Mouse (Mus musculus): ENCODE data around the gene Hist1h4a. TPM values are rescaled to one million over a fixed set of nuclear protein-coding genes. Genes with fewer than 3 reads are reported as not detected.
"Not testable (repeated sequence)": the region's sequence is repeated elsewhere in the genome, so short reads cannot be mapped to it uniquely, and the experiment has no call there.

Hist1h4a gene
- polyA plus RNA-seq, 1 experiment from 2014 or later: not detected

GRCm38 (mm10) chr13:23729706-23730105 is 31.3 kb downstream of the Hist1h4a start:
- 94% methylated on average over 5 of the region's 5 CpGs for WGBS
- no peak for DNase-seq (ENCODE audit: low spot score)
- Histone ChIP-seq H3K27me3 (ENCODE audit: control insufficient read depth, insufficient read depth, low read length) (no peaks in the 10 kb centered on the region), H3K27ac (ENCODE audit: low read depth, low read length) (no peak overlapping the region), H3K9ac (ENCODE audit: low read length) (no peak overlapping the region), H3K4me3 (ENCODE audit: low read depth, low read length) (no peak overlapping the region), H3K4me1 (ENCODE audit: control insufficient read depth, insufficient read depth, low read length) (no peaks in the 10 kb centered on the region), H3K4me2 (ENCODE audit: low read depth) (no peak overlapping the region), H3K36me3 (ENCODE audit: control insufficient read depth, insufficient read depth, low read length) (no peaks in the 10 kb centered on the region), H3K9me3 (ENCODE audit: control insufficient read depth, low read length) (no peaks in the 10 kb centered on the region)
- ATAC-seq (ENCODE audit: insufficient read depth, low FRiP score, low TSS enrichment): no peak

GRCm38 (mm10) chr13:23729192-23729525 is 31.9 kb downstream of the Hist1h4a start:
- DNase-seq (ENCODE audit: low spot score): no peak
- WGBS: 93% methylated on average over 9 of the region's 9 CpGs
- no peaks in the 10 kb centered on the region for H3K27me3 ChIP-seq (ENCODE audit: control insufficient read depth, insufficient read depth, low read length)

GRCm38 (mm10) chr13:23728472-23729191 is 32.4 kb downstream of the Hist1h4a start:
- Histone ChIP-seq H3K27me3 (ENCODE audit: control insufficient read depth, insufficient read depth, low read length) (no peaks in the 10 kb centered on the region), H3K36me3 (ENCODE audit: control insufficient read depth, insufficient read depth, low read length) (no peaks in the 10 kb centered on the region), H3K9ac (ENCODE audit: low read length) (no peak overlapping the region), H3K27ac (ENCODE audit: low read depth, low read length) (no peak overlapping the region), H3K9me3 (ENCODE audit: control insufficient read depth, low read length) (no peaks in the 10 kb centered on the region), H3K4me1 (ENCODE audit: control insufficient read depth, insufficient read depth, low read length) (no peaks in the 10 kb centered on the region), H3K4me2 (ENCODE audit: low read depth) (no peak overlapping the region), H3K4me3 (ENCODE audit: low read depth, low read length) (no peak overlapping the region)
- DNase-seq (ENCODE audit: low spot score): no peak
- 87% methylated on average over 18 of the region's 18 CpGs for WGBS
- ATAC-seq (ENCODE audit: insufficient read depth, low FRiP score, low TSS enrichment): no peak

More at GRCm38 (mm10) chr13:23729192-23729525, 31.9 kb downstream of the Hist1h4a start:
- Histone ChIP-seq H3K4me2 (ENCODE audit: low read depth) (no peak overlapping the region), H3K27ac (ENCODE audit: low read depth, low read length) (no peak overlapping the region), H3K36me3 (ENCODE audit: control insufficient read depth, insufficient read depth, low read length) (no peaks in the 10 kb centered on the region), H3K9ac (ENCODE audit: low read length) (no peak overlapping the region), H3K9me3 (ENCODE audit: control insufficient read depth, low read length) (no peaks in the 10 kb centered on the region), H3K4me3 (ENCODE audit: low read depth, low read length) (no peak overlapping the region), H3K4me1 (ENCODE audit: control insufficient read depth, insufficient read depth, low read length) (no peaks in the 10 kb centered on the region)
- ATAC-seq (ENCODE audit: insufficient read depth, low FRiP score, low TSS enrichment): no peak

- no peaks in the 10 kb centered on the region for H3K27me3 ChIP-seq (ENCODE audit: control insufficient read depth, insufficient read depth, low read length)
- ATAC-seq (ENCODE audit: insufficient read depth, low FRiP score, low TSS enrichment) (no peak), DNase-seq (ENCODE audit: low spot score) (no peak)
- H3K36me3 ChIP-seq (ENCODE audit: control insufficient read depth, insufficient read depth, low read length): no peaks in the 10 kb centered on the region
- H3K4me3 ChIP-seq (ENCODE audit: low read depth, low read length): no peak overlapping the region
- no peaks in the 10 kb centered on the region for H3K9me3 ChIP-seq (ENCODE audit: control insufficient read depth, low read length)
- H3K4me1 ChIP-seq (ENCODE audit: control insufficient read depth, insufficient read depth, low read length): no peaks in the 10 kb centered on the region
- H3K4me2 ChIP-seq (ENCODE audit: low read depth): no peak overlapping the region
- H3K27ac ChIP-seq (ENCODE audit: low read depth, low read length): no peak overlapping the region
- 40% methylated on average over 1 of the region's 1 CpGs for WGBS
- H3K9ac ChIP-seq (ENCODE audit: low read length): no peak overlapping the region
Observed at GRCm38 (mm10) chr13:23725213-23725612, 35.8 kb downstream of the Hist1h4a start.

GRCm38 (mm10) chr13:23724239-23724638 is 36.8 kb downstream of the Hist1h4a start:
- Histone ChIP-seq H3K36me3 (ENCODE audit: control insufficient read depth, insufficient read depth, low read length) (no peaks in the 10 kb centered on the region), H3K9ac (ENCODE audit: low read length) (no peak overlapping the region), H3K4me2 (ENCODE audit: low read depth) (no peak overlapping the region), H3K27me3 (ENCODE audit: control insufficient read depth, insufficient read depth, low read length) (no peaks in the 10 kb centered on the region), H3K27ac (ENCODE audit: low read depth, low read length) (no peak overlapping the region), H3K4me1 (ENCODE audit: control insufficient read depth, insufficient read depth, low read length) (no peaks in the 10 kb centered on the region), H3K9me3 (ENCODE audit: control insufficient read depth, low read length) (no peaks in the 10 kb centered on the region), H3K4me3 (ENCODE audit: low read depth, low read length) (no peak overlapping the region)
- ATAC-seq (ENCODE audit: insufficient read depth, low FRiP score, low TSS enrichment) (no peak), DNase-seq (ENCODE audit: low spot score) (no peak)
- 95% methylated on average over 4 of the region's 4 CpGs for WGBS

- H3K4me2 ChIP-seq (ENCODE audit: low read depth); H3K36me3 ChIP-seq (ENCODE audit: control insufficient read depth, insufficient read depth, low read length); H3K4me3 ChIP-seq (ENCODE audit: low read depth, low read length); H3K27me3 ChIP-seq (ENCODE audit: control insufficient read depth, insufficient read depth, low read length); H3K9ac ChIP-seq (ENCODE audit: low read length); H3K27ac ChIP-seq (ENCODE audit: low read depth, low read length); DNase-seq (ENCODE audit: low spot score); ATAC-seq (ENCODE audit: insufficient read depth, low FRiP score, low TSS enrichment); H3K4me1 ChIP-seq (ENCODE audit: control insufficient read depth, insufficient read depth, low read length); H3K9me3 ChIP-seq (ENCODE audit: control insufficient read depth, low read length): not testable (repeated sequence)
- WGBS: 22% methylated on average over 2 of the region's 2 CpGs
Observed at GRCm38 (mm10) chr13:23717593-23718245, 43.3 kb downstream of the Hist1h4a start.

GRCm38 (mm10) chr13:23717176-23717575 is 43.9 kb downstream of the Hist1h4a start:
- H3K27me3 ChIP-seq (ENCODE audit: control insufficient read depth, insufficient read depth, low read length): no peaks in the 10 kb centered on the region
- WGBS: 53% methylated on average over 11 of the region's 11 CpGs
- ATAC-seq (ENCODE audit: insufficient read depth, low FRiP score, low TSS enrichment): no peak

GRCm38 (mm10) chr13:23716261-23717042 is 44.6 kb downstream of the Hist1h4a start:
- Histone ChIP-seq H3K36me3 (ENCODE audit: control insufficient read depth, insufficient read depth, low read length) (no peaks in the 10 kb centered on the region), H3K27me3 (ENCODE audit: control insufficient read depth, insufficient read depth, low read length) (no peaks in the 10 kb centered on the region), H3K4me2 (ENCODE audit: low read depth) (no peak overlapping the region), H3K9ac (ENCODE audit: low read length) (no peak overlapping the region), H3K4me3 (ENCODE audit: low read depth, low read length) (no peak overlapping the region), H3K4me1 (ENCODE audit: control insufficient read depth, insufficient read depth, low read length) (no peaks in the 10 kb centered on the region), H3K27ac (ENCODE audit: low read depth, low read length) (no peak overlapping the region), H3K9me3 (ENCODE audit: control insufficient read depth, low read length) (no peaks in the 10 kb centered on the region)
- 89% methylated on average over 5 of the region's 5 CpGs for WGBS
- no peak for ATAC-seq (ENCODE audit: insufficient read depth, low FRiP score, low TSS enrichment)
- DNase-seq (ENCODE audit: low spot score): no peak

More at GRCm38 (mm10) chr13:23717176-23717575, 43.9 kb downstream of the Hist1h4a start:
- no peak for DNase-seq (ENCODE audit: low spot score)
- Histone ChIP-seq H3K9ac (ENCODE audit: low read length) (no peak overlapping the region), H3K4me3 (ENCODE audit: low read depth, low read length) (no peak overlapping the region), H3K27ac (ENCODE audit: low read depth, low read length) (no peak overlapping the region), H3K9me3 (ENCODE audit: control insufficient read depth, low read length) (no peaks in the 10 kb centered on the region), H3K36me3 (ENCODE audit: control insufficient read depth, insufficient read depth, low read length) (no peaks in the 10 kb centered on the region), H3K4me2 (ENCODE audit: low read depth) (no peak overlapping the region), H3K4me1 (ENCODE audit: control insufficient read depth, insufficient read depth, low read length) (no peaks in the 10 kb centered on the region)

All from neural tube, embryonic 11.5 days (tissue).